Mouse (Mus musculus): ENCODE results near the gene Prom2.

Gene Prom2

DNA sequence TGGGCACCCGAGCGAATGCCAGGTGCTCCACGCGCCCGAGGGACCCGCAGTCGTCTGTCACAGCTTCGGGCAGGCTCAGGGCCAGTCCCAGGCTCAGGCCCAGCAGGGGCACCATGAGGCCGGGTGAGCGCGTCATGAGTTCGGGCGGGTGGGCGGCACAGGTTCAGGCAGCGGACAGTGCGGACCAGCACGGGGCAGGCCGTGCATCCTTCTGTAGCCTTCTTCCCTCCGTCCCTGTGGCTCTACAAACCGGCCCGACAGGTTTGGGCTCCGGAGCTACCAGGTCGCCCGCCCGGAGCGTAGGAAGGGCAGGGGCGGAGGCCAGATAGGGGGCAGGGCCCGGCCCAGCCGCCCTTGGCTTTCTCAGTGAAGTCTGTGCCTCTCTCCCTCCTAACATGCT is at the start of gene Prom2:
Prom2 (minus strand) TSS at position 283 of the 400 bp plus-strand sequence.
- DNase-seq (ENCODE audit: low spot score): no peak

DNA sequence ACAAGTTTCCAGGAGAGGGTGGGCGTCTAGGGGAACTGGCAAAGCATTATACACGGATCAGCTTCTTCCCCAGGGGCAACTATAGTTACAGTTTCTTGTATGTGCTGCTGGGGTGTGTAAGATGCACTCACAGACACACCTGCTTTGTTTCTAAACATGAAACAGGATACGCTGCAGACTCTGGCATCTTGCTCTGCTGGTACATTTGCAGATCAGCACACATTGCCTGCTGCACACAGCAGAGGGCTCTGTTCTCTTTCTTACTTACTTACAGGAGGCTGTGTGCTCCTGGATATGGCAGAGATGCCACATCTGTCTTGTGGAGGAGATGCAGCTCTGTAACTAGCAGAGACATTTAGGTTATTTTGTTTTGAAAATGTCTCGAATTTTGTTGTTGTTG is 49.6 kb upstream of the Prom2 start:
- peak; percentile 62 for DNase-seq (ENCODE audit: low spot score)

DNA sequence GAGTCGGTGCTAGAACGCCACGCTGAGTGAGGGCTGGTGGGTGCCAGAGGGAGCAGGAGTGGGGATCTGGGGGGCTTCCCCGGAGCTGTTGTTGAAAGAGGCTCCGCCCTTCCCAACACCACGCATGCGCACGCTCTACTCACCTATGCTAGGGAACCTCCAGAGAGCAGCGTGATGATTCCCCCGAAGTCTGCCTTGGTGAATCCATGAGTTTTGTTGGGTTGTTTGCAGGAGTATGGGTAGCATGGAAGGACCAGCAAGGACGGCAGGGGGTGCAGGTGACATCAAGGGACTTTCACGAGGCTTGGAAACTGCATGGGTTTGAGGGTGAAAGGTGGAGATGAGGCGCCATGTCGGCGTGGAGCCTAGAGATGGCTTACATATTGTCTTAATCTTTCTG is 48.9 kb upstream of the Prom2 start:
- peak; percentile 55 for DNase-seq (ENCODE audit: low spot score)

DNA sequence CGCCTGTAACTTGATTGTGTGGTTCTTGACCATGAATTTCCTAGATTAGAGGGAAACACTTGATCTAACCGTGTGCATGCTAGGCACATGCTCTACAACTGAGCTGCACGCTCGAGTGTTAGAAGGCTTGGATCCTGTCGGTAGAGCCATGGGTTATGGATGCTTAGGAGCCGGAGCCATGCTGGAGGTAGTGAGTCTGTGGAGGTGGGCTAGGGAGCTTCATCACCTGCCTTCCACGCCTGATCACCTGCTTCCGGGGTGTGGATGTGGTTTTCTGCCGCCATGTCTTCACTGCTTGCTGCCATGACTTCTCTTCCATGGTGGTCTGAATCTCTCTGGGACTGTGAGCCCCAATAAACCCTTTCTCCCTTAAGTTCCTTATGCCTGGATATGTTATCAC is 47.6 kb upstream of the Prom2 start:
- DNase-seq (ENCODE audit: low spot score): no peak

DNA sequence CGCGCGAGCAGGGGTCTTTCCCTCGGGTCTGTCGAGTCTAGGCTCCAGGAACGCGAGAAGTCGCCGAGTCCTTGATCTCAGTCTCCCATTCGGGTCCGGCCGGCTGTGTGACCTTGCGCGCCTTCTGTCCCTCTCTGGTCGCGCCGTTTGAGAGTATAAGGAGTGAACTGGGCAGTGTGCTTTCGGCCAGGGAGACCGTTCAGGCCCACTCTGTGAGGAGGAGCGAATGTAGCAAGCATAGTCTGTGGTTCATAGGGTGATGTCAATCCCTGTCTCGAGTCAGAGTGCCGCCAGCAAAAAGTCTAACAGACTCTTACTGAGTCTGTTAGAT is 46.2 kb upstream of the Prom2 start:
- no peak for DNase-seq (ENCODE audit: low spot score)

DNA sequence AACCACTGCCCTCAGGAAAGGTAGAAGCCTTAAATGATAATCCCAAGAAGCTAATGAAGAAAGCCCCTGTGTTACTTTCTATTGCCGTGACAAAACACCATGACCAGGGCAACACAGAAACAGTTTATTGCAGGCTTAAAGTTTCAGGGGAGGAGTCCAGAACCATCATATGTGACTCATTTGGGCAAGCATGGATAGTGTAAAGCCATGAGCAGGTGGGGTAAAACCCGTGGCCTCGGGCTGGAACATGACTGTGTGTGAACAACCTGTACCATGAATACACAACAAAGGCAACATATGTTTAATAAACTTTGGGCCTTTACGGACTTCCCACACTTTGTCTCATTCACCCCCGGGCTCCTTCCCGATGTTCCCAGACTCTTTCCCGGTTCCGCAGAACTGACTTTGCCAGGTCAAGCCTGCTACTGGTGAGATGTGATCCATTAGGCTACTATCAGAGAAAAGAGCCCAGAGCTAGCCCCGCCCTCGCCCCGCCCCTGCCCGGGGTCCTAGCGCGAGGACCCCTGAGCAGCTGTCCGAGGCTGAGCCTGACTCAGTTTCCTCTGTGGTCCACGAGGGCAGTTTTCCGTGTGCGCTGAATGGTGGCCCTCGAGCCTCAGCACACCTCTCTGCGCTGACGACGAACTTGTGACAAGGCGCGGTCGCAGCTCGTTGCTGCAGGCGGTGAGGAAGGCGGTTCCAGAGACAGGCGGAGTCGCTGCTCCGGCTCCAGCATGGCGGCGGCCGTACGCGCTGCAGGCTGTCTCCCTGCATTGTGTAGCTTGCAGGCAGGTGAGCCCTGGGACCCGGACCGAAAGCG is 45.6 kb upstream of the Prom2 start, which contains the start of the genes Zfp661 and Mrps5:
Zfp661 (minus strand) TSS at position 401 of the 820 bp plus-strand sequence.
Mrps5 (plus strand) TSS at position 529 of the 820 bp plus-strand sequence.
- peak; percentile 76 for DNase-seq (ENCODE audit: low spot score)

DNA sequence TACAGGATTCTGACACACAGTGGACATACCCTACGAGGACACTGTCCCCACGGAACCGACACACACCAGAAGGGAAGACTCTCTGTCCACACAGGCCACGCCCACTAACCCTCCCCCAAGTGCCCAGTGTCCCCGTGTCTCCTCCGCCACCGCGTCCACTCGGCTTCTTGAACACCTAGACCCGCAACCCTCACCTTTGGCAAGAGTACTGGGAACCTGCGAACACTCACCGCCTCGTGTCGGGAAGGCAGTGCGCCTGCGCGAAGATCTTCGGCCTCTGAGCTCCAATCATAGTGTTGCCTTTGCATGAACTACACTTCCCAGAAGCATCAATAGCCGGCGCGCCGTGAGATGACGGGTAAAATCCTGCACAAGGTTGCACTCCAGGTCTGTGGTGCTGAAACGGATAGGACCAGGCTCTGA is 43.2 kb upstream of the Prom2 start:
- peak; percentile 90 for DNase-seq (ENCODE audit: low spot score)

DNA sequence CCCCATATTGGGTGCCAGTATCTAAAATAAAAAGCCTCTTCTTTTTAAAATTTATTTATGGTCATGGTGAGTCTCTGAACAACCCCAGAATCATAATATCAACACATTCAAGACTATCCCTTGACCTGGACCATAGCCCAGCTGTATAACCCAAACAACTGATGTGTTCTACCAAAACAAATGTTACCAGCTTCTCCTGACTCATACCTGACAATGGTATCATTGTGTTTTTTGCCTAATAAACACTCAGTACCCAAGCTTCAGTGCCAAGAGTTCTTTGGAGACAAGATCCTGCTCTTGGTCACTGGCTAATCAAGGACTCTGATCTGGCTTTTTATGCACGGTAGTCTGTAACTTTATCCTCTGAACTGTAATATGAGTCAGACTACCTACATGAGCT is 32.1 kb upstream of the Prom2 start:
- DNase-seq (ENCODE audit: low spot score): no peak

DNA sequence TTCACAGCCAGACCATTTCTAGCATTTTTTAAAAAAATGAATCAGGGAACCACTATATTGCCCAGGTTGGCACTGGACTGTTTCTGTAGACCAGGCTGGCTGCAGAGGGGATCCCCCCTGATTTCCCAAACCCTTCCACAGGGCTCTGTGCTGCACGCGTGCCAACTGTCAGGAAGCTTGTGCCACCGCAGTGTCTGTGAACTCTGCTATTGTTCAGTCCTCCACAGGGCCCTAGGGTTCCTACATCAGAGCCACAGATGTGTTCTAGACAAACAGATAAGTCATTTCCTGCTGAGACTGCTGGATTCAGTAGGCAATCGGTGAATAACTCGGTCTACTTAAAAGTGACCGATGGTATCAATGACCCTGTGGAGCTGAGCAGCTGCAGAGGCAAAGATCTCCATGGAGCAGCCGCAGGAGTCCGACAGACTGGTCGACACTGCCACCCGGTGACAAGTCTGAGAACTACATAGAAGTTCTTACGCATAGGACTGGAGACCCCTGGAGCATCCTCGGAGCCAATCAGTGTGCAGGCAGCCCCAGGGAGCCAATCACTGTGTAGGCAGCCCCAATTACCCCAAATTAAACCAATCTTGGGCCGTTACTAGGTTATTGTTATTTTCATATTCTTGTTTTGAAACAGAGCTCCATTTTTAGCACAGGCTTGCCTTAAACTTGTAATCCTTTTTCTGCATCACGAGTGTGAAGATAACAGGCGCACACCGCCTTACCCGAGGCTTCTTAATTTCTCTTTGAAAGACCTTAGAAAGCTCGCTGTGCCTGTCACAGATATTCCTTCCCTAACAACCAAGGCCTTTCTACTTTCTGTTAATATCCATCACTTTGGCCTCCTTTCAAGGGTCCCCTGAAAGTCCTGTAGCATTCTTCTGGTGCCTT is 18.1 kb upstream of the Prom2 start:
- DNase-seq (ENCODE audit: low spot score): peak; percentile 57

DNA sequence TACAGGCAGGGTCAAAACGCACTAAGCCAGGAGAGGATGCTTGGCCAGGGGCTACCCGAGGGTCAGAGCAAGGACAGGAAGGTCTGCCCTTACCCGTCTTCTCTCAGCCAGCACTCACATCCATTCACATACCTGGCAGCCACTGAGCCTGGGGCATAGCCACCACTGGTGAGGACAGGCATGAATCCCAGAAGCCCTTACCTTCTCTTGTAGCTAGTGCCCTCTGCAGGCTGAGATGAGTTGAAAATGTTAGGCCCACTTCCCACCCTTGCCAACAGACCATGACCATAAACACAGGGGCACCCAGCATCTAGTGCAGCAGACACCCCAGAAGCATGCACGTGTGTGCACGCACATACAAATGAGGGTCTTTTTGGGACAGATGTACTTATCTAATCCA is 9.8 kb upstream of the Prom2 start:
- no peak for DNase-seq (ENCODE audit: low spot score)

DNA sequence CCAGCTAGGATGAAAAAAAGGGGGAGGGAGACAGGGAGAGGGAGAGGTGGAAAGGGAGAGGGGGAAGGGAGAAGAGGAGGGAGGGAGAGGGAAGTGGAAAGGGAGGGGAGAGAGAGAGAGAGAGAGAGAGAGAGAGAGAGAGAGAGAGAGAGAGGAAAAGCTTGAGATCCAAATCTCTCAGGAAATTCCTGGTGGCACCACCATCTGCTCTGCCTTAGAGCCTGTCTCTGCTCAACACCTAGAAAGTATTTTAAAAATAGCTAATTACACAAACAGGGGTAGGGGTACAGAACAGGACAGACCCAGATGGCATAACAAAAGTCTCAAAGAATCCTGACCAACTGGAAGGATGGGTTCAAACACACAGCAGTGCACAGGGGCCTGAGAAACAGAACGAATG is 9.2 kb upstream of the Prom2 start:
- no peak for DNase-seq (ENCODE audit: low spot score)

DNA sequence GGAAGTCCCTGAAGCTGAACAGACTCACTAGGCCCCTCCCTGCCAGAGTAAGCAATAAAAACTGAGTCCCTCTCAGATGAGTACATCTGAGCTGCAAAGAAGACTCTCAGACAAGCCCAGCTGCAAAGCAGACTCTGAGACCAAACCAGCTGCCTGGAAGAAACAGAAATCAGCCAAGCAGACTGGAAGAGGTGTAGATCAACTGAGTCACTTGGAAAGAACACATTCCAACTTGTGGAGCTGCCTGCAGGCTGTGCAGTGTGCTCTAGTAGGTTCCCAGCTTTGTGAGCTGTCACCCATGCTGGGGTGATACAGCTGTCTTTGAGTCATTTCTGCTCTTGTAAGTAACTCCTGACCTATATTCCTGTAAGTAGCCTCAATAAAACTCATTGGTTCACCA is 8.4 kb upstream of the Prom2 start:
- no peak for DNase-seq (ENCODE audit: low spot score)

DNA sequence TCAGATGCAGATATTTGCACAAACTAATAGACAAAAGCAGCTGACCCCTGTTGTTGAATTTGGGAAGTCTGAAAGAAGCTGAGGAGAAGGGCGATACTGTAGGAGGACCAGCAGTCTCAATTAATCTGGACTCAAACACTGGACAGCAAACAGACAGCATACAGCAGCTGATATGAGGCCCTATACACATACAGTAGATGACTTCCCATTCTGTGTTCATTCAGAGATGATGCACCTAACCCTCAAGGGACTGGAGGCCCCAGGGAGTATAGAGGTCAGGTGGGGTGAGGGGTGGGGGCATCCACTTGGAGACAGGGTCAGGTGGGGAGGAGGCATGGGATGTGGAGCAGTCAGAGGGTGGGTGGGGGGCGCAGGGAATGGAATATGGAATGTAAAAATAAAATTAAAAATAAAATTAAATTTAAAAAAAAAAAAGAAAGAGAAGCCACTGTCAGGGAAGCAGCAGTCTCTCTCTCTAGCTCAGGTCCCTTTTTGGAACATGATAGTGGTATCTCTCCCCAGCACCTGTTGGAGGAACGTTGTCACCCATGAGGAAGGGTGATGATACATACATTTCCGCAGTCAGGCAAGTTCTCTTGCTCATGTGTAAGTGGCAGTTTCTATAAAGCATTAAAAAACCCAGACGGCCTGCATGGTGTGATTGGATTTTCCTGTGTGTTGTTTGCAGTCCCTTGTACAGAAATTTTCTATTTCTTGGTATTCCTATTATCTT is 7.2 kb upstream of the Prom2 start:
- DNase-seq (ENCODE audit: low spot score): no peak

DNA sequence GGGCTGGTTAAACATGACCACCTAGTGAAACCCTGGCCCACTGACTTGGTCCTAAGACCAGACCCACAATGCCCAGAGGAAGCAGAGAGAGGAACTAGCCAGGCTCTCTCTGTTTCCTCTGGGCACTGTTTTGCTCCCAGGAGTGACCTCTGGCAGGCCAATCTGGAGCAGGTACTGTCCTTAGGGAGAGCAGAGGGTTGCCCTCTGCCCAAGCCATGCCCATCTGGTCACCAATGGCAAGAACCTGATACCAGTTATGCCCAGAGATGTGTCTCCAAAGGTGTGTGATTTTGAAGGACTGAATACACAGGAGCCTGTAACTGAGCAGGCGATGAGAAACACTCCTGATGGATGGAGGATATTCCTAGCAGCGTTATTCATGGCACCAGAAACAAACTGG is 430 bp upstream of the Prom2 start:
- no peak for DNase-seq (ENCODE audit: low spot score)

DNA sequence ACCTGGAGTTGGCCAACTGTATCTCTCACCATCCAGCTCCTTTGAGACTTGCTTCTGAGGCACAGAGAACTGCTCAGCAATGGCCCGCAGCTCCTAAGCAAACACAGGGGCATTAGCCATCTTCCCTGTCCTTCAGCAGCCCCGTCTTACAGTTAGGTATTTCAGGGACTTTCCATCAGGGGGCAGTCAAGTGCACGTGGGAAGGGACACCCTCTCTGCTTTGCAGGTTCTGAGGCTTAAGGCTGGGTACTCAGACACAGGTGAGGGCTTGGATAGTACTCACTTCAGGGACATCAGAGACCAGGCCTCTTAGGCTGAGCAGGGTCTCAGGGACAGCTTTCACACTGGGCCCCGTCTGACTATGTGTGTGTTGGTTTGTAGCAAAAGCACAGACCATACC is 1.8 kb downstream of the Prom2 start:
- no peak for DNase-seq (ENCODE audit: low spot score)

DNA sequence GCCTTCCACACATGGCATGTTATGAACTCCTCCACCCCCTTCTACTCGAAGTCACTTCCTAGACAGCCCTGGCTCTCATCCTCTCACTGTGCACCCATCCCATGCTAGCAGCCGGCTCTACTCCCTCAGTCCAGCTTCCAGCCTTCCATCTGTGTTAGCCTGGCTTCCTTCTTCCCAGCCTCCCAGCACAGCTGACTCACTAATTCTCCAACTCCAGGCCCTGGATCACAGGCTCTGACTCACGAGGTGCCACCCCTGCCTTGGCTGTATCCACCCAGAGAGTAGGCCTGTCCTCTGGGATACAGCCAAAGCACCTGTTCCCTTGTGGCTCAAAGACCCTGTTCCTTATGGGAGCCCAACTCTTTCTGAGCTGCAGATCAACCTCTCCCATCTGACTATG is 3.7 kb downstream of the Prom2 start:
- no peak for DNase-seq (ENCODE audit: low spot score)

DNA sequence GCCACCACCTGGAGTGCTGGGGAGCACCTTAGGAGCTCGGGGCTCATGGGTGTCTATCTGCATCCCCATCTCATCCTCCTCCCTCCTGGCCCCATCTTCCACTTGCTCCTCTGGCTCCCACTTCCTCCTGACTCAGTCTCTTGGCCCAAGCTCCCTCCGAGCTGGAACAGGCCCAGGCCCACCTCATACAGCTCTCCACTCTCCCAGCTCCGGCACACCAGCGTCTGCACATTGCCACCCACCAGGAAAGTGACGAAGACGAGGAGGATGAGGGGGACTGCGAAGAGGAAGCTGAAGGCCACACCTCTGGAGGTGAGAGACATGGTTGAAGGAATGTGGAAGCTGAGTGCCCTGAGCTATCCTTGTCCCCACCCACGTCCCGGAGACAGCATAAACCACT is 5.9 kb downstream of the Prom2 start:
- no peak for DNase-seq (ENCODE audit: low spot score)

DNA sequence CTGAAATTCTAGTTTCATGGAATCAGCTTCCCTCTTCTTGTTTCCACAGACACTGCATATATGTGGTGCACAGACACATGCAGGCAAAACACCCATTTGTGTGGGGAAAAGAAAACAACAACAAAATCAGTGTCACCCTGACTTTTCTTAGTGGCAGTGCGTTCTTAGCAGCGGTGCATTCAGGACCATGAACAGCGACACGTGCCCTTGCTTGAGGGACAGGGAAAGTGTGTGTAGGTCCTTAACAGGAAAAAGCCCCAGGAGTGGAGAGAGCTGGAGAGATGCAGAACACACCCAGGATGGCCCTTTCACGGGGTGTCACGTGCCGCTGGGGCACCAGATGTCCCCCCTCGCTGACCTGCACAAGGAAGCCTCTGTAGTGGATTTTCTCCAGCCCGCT is 8.9 kb downstream of the Prom2 start:
- no peak for DNase-seq (ENCODE audit: low spot score)

DNA sequence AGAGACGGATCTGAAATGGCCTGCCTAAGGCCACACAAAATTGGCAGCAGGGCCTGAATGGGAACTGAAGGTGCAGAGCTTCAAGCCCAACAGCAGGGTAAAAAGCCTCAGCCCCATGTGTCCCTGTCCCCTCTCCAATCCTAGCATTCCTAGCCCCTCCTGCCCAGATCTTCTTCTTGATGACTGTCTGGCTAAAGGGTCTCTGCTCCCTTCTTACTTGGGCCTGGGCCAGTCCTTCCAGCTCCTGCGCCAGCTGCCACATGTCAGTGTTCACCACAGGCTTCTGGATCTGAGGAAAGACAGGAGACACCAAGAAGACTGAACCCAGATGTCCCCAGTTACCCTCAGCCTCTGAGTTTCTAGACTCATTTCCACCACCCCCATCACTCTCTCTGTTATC is 9.7 kb downstream of the Prom2 start:
- DNase-seq (ENCODE audit: low spot score): no peak

DNA sequence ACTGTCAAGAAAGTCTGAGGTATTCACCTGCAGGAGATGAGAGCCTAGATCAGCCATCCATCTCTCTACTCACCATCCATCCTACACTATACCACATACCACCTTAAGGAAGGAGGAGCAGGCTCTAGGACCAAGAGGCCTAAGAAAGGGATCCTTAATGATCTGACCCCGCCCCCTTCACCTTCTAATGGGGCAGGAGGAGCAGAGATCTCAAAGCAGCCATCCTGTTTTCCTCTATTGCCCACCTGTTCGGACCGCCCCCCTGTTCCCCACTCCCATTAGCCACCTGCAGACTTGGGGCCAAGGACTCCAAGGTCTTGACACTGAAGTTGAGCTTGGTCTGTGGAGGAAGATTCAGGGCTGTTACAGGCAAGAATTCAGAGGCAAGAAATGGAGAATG is 10.8 kb downstream of the Prom2 start:
- no peak for DNase-seq (ENCODE audit: low spot score)

DNA sequence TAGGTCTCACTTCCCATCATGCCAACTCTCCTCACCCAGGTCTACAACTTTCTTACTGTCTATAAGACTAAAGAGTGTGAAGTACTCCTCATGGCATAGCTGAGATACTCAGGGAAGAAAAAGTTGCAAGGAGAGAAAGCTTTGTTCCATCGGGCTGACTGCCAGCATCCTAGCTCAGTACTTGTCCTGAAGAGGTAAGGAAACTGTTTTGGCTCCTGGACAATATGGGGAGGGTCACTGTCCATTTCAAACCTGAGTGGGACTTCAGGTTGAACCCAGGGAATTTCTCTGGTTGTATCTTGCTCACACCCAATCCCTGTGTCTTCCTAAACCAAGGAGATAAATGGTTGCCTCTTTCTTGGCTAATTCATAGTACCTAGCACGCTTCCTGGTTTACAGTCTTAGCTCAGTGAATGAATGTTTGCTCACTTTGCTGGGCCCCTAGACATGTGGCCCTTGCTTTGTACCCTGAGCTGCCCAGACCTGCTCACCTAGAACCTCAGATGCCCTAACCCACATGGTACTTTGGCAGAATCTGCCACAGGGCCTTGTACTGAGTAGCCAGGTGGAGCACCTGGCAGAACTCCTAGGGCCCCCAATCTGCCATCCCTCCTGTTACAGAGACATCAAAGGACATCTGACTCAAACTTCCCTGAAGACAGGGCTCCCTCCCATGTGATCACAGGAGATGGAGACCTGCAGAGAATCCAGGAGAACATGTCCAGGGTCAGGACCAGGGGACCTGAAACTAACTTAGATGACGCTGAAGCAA is 16.1 kb downstream of the Prom2 start:
- DNase-seq (ENCODE audit: low spot score): no peak

Measured in T-cell, adult 2 months (primary cell).